In genomic region chr16:59420867-59421251, GRCm38 (mm10) we compare ENCODE assay signal across 8 mouse cellular contexts. TPM values are rescaled to one million over a fixed set of nuclear protein-coding genes. Genes with fewer than 3 reads are reported as not detected.
DNase-seq lines count a peak whose midpoint lies in the region; ATAC-seq lines count a peak whose summit lies in the region.

No protein-coding gene starts in this region.

- WGBS in forebrain, embryonic 15.5 days, result 8% methylated on average over 6 of the region's 6 CpGs
- 17% methylated on average over 6 of the region's 6 CpGs for WGBS in midbrain, embryonic 10.5 days

- no peaks in the 10 kb centered on the region for H3K27me3 ChIP-seq in forebrain, embryonic 15.5 days
- no peaks in the 10 kb centered on the region for H3K27me3 ChIP-seq in midbrain, embryonic 10.5 days (ENCODE audit: low read depth, poor library complexity, severe bottlenecking)

- no peak overlapping the region for H3K9ac ChIP-seq in forebrain, embryonic 15.5 days (replicated peaks)

- H3K4me3 ChIP-seq in forebrain, embryonic 15.5 days, result no peak overlapping the region
- no peak overlapping the region for H3K4me3 ChIP-seq in midbrain, embryonic 10.5 days

- H3K9me3 ChIP-seq in forebrain, embryonic 15.5 days, result no peaks in the 10 kb centered on the region
- no peaks in the 10 kb centered on the region for H3K9me3 ChIP-seq in midbrain, embryonic 10.5 days (replicated peaks)

- ATAC-seq in cerebellum, adult (ENCODE audit: insufficient number of reproducible peaks, low FRiP score, low TSS enrichment), result peak; percentile 86; the same call in 1 of the 2 replicates
- ATAC-seq in forebrain, embryonic 15.5 days (replicated peaks), result peak; percentile 89

- no peak overlapping the region for H3K27ac ChIP-seq in forebrain, embryonic 15.5 days (replicated peaks)
- H3K27ac ChIP-seq in midbrain, embryonic 10.5 days (replicated peaks), result no peak overlapping the region

- H3K4me1 ChIP-seq in forebrain, embryonic 15.5 days, result no peaks in the 10 kb centered on the region
- peaks cover 8% of the 10 kb centered on the region; the same call in 1 of the 2 replicates for H3K4me1 ChIP-seq in midbrain, embryonic 10.5 days

- no peaks in the 10 kb centered on the region for H3K36me3 ChIP-seq in forebrain, embryonic 15.5 days
- H3K36me3 ChIP-seq in midbrain, embryonic 10.5 days, result no peaks in the 10 kb centered on the region

- no peak overlapping the region for H3K4me2 ChIP-seq in forebrain, embryonic 15.5 days (replicated peaks)

- peak; percentile 63 for DNase-seq in heart, adult 8-10 months (ENCODE audit: low spot score)
- DNase-seq in heart, adult 11 months, result no peak
- peak; percentile 39 for DNase-seq in hindlimb bud, embryonic 11.5 days (ENCODE audit: extremely low spot score, low read depth, low spot score)
- DNase-seq in layer of hippocampus, postnatal 25 days (ENCODE audit: extremely low spot score in 1 of 2, low spot score in 1 of 2), result peak; percentile 58 to 89
- DNase-seq in midbrain, embryonic 10.5 days (ENCODE audit: low spot score), result peak; percentile 71
- peak; percentile 87 for DNase-seq in right cerebral cortex, postnatal 4 days

RNA-seq across cellular contexts. Expression of gene Gabrr3, which starts 13.7 kb away (rescaled TPM):
- total RNA-seq in heart, adult 8-10 months (2022), result under 1 TPM in 2 of 4 experiments, not detected in 2; 0.12 to 0.13 TPM
- polyA plus RNA-seq in forebrain, embryonic 15.5 days (2015; fragmentation: Nextera tagmentation; extraction: Ambion mirVana), result 0.06 TPM in 1 of 2 replicates, not detected in the other
- total RNA-seq in layer of hippocampus, postnatal 25 days (2021), result under 1 TPM in 1 of 2 experiments, not detected in 1; 0.15 TPM
- polyA plus RNA-seq in midbrain, embryonic 10.5 days (2016; fragmentation: Nextera tagmentation; extraction: Ambion mirVana), result 0.04 and 0.11 TPM in 2 replicates

RNA-seq across cellular contexts. Expression of gene Riox2, which starts 50.7 kb away (rescaled TPM):
- 10 to 100 TPM; 14.8 to 19.4 (median 17.3) TPM for total RNA-seq in heart, adult 8-10 months (2022)
- 13.2 and 13.3 TPM in 2 replicates for polyA plus RNA-seq in forebrain, embryonic 15.5 days (2015; fragmentation: Nextera tagmentation; extraction: Ambion mirVana)
- total RNA-seq in layer of hippocampus, postnatal 25 days (2021), result 10 to 100 TPM; 13.8 to 16.2 TPM
- polyA plus RNA-seq in midbrain, embryonic 10.5 days (2016; fragmentation: Nextera tagmentation; extraction: Ambion mirVana), result 28.8 and 33.9 TPM in 2 replicates

RNA-seq across cellular contexts. Expression of gene Olfr209, which starts 57.1 kb away (rescaled TPM):
- total RNA-seq in heart, adult 8-10 months (2022), result not detected
- polyA plus RNA-seq in forebrain, embryonic 15.5 days (2015; fragmentation: Nextera tagmentation; extraction: Ambion mirVana), result not detected in 2 replicates
- not detected for total RNA-seq in layer of hippocampus, postnatal 25 days (2021)
- not detected in 2 replicates for polyA plus RNA-seq in midbrain, embryonic 10.5 days (2016; fragmentation: Nextera tagmentation; extraction: Ambion mirVana)
